Mouse (Mus musculus): ENCODE measurements around the gene Rab3d. TPM values are rescaled to one million over a fixed set of nuclear protein-coding genes. Genes with fewer than 3 reads are reported as not detected.
"Not testable (repeated sequence)": the region's sequence is repeated elsewhere in the genome, so short reads cannot be mapped to it uniquely, and the experiment has no call there.

The Rab3d gene
- polyA plus RNA-seq, 1 experiment from 2014 or later: 14.2 TPM

- H3K9ac ChIP-seq (replicated peaks; ENCODE audit: low read length): no peak overlapping the region
- H3K27ac ChIP-seq (ENCODE audit: low read length): no peak overlapping the region
- no peaks in the 10 kb centered on the region for H3K4me1 ChIP-seq (ENCODE audit: insufficient read depth, low read length)
- no peaks in the 10 kb centered on the region for H3K36me3 ChIP-seq (ENCODE audit: insufficient read depth, low read length)
- H3K4me3 ChIP-seq (ENCODE audit: low read length): no peak overlapping the region
- 58% methylated on average over 4 of the region's 4 CpGs for WGBS
- peaks cover 3% of the 10 kb centered on the region; the same call in 1 of the 2 replicates for H3K9me3 ChIP-seq (ENCODE audit: low read length)
- no peak for ATAC-seq (ENCODE audit: low FRiP score, low TSS enrichment)
- no peak overlapping the region for H3K4me2 ChIP-seq (replicated peaks; ENCODE audit: low read depth, low read length)
- H3K27me3 ChIP-seq (ENCODE audit: insufficient read depth, low read length): no peaks in the 10 kb centered on the region
Observed at GRCm38 (mm10) chr9:21872204-21872603, 45.8 kb downstream of the Rab3d start.

- ATAC-seq (ENCODE audit: low FRiP score, low TSS enrichment): peak; percentile 37; the same call in 1 of the 2 replicates
- 14% methylated on average over 20 of the region's 20 CpGs for WGBS
- H3K4me3 ChIP-seq (ENCODE audit: low read length): 0 out of 2 replicates have a peak overlapping the region, but pooled peaks have one; percentile 11
Observed at GRCm38 (mm10) chr9:21870879-21871524, 47.0 kb downstream of the Rab3d start.

GRCm38 (mm10) chr9:21869290-21869689 lies 48.7 kb downstream of the Rab3d start:
- not testable (repeated sequence) for H3K27me3 ChIP-seq (ENCODE audit: insufficient read depth, low read length); H3K4me3 ChIP-seq (ENCODE audit: low read length); H3K27ac ChIP-seq (ENCODE audit: low read length); H3K4me1 ChIP-seq (ENCODE audit: insufficient read depth, low read length); H3K4me2 ChIP-seq (replicated peaks; ENCODE audit: low read depth, low read length); H3K9ac ChIP-seq (replicated peaks; ENCODE audit: low read length); H3K36me3 ChIP-seq (ENCODE audit: insufficient read depth, low read length); ATAC-seq (ENCODE audit: low FRiP score, low TSS enrichment); H3K9me3 ChIP-seq (ENCODE audit: low read length)
- WGBS: 58% methylated on average over 7 of the region's 7 CpGs

More at GRCm38 (mm10) chr9:21870879-21871524, 47.0 kb downstream of the Rab3d start:
- H3K4me2 ChIP-seq (replicated peaks; ENCODE audit: low read depth, low read length): peak overlapping the region; percentile 39
- H3K4me1 ChIP-seq (ENCODE audit: insufficient read depth, low read length): peaks cover 2% of the 10 kb centered on the region; the same call in 1 of the 2 replicates
- no peaks in the 10 kb centered on the region for H3K27me3 ChIP-seq (ENCODE audit: insufficient read depth, low read length)
- H3K27ac ChIP-seq (ENCODE audit: low read length): no peak overlapping the region
- no peaks in the 10 kb centered on the region for H3K9me3 ChIP-seq (ENCODE audit: low read length)
- H3K9ac ChIP-seq (replicated peaks; ENCODE audit: low read length): no peak overlapping the region
- no peaks in the 10 kb centered on the region for H3K36me3 ChIP-seq (ENCODE audit: insufficient read depth, low read length)

- Histone ChIP-seq H3K27ac (ENCODE audit: low read length) (no peak overlapping the region), H3K4me1 (ENCODE audit: insufficient read depth, low read length) (peaks cover 2% of the 10 kb centered on the region; the same call in 1 of the 2 replicates), H3K27me3 (ENCODE audit: insufficient read depth, low read length) (no peaks in the 10 kb centered on the region), H3K4me3 (ENCODE audit: low read length) (no peak overlapping the region), H3K4me2 (replicated peaks; ENCODE audit: low read depth, low read length) (no peak overlapping the region), H3K9me3 (ENCODE audit: low read length) (no peaks in the 10 kb centered on the region), H3K9ac (replicated peaks; ENCODE audit: low read length) (no peak overlapping the region), H3K36me3 (ENCODE audit: insufficient read depth, low read length) (no peaks in the 10 kb centered on the region)
- WGBS: 70% methylated on average over 3 of the region's 3 CpGs
- ATAC-seq (ENCODE audit: low FRiP score, low TSS enrichment): no peak
Observed at GRCm38 (mm10) chr9:21867726-21868125, 50.3 kb downstream of the Rab3d start.

GRCm38 (mm10) chr9:21866641-21867040 lies 51.4 kb downstream of the Rab3d start:
- H3K27me3 ChIP-seq (ENCODE audit: insufficient read depth, low read length): no peaks in the 10 kb centered on the region
- no peak overlapping the region; the same call in 1 of the 2 replicates for H3K27ac ChIP-seq (ENCODE audit: low read length)
- WGBS: 33% methylated on average over 2 of the region's 2 CpGs
- no peak overlapping the region for H3K4me3 ChIP-seq (ENCODE audit: low read length)
- H3K4me1 ChIP-seq (ENCODE audit: insufficient read depth, low read length): peaks cover 2% of the 10 kb centered on the region; the same call in 1 of the 2 replicates
- H3K4me2 ChIP-seq (replicated peaks; ENCODE audit: low read depth, low read length): no peak overlapping the region
- no peak overlapping the region for H3K9ac ChIP-seq (replicated peaks; ENCODE audit: low read length)
- H3K9me3 ChIP-seq (ENCODE audit: low read length): peaks cover 4% of the 10 kb centered on the region; the same call in 1 of the 2 replicates
- H3K36me3 ChIP-seq (ENCODE audit: insufficient read depth, low read length): no peaks in the 10 kb centered on the region
- ATAC-seq (ENCODE audit: low FRiP score, low TSS enrichment): no peak

GRCm38 (mm10) chr9:21865673-21866398 lies 52.2 kb downstream of the Rab3d start:
- Histone ChIP-seq H3K4me1 (ENCODE audit: insufficient read depth, low read length) (peaks cover 2% of the 10 kb centered on the region; the same call in 1 of the 2 replicates), H3K9ac (replicated peaks; ENCODE audit: low read length) (no peak overlapping the region), H3K27me3 (ENCODE audit: insufficient read depth, low read length) (no peaks in the 10 kb centered on the region), H3K27ac (ENCODE audit: low read length) (no peak overlapping the region), H3K4me2 (replicated peaks; ENCODE audit: low read depth, low read length) (no peak overlapping the region), H3K36me3 (ENCODE audit: insufficient read depth, low read length) (no peaks in the 10 kb centered on the region), H3K9me3 (ENCODE audit: low read length) (peaks cover 4% of the 10 kb centered on the region; the same call in 1 of the 2 replicates), H3K4me3 (ENCODE audit: low read length) (no peak overlapping the region)
- WGBS: 76% methylated on average over 5 of the region's 5 CpGs
- no peak; the same call in 1 of the 2 replicates for ATAC-seq (ENCODE audit: low FRiP score, low TSS enrichment)

- no peak overlapping the region for H3K9ac ChIP-seq (replicated peaks; ENCODE audit: low read length)
- peaks cover 7% of the 10 kb centered on the region for H3K4me1 ChIP-seq (ENCODE audit: insufficient read depth, low read length)
- H3K36me3 ChIP-seq (ENCODE audit: insufficient read depth, low read length): no peaks in the 10 kb centered on the region
- 71% methylated on average over 1 of the region's 1 CpGs for WGBS
- H3K4me3 ChIP-seq (ENCODE audit: low read length): no peak overlapping the region
- H3K4me2 ChIP-seq (replicated peaks; ENCODE audit: low read depth, low read length): no peak overlapping the region
- ATAC-seq (ENCODE audit: low FRiP score, low TSS enrichment): no peak
- no peaks in the 10 kb centered on the region for H3K27me3 ChIP-seq (ENCODE audit: insufficient read depth, low read length)
- peaks cover 4% of the 10 kb centered on the region; the same call in 1 of the 2 replicates for H3K9me3 ChIP-seq (ENCODE audit: low read length)
- H3K27ac ChIP-seq (ENCODE audit: low read length): no peak overlapping the region
Observed at GRCm38 (mm10) chr9:21862181-21862580, 55.8 kb downstream of the Rab3d start.

- H3K9me3 ChIP-seq (ENCODE audit: low read length); H3K27me3 ChIP-seq (ENCODE audit: insufficient read depth, low read length); H3K9ac ChIP-seq (replicated peaks; ENCODE audit: low read length); H3K27ac ChIP-seq (ENCODE audit: low read length); H3K4me3 ChIP-seq (ENCODE audit: low read length); H3K4me1 ChIP-seq (ENCODE audit: insufficient read depth, low read length); H3K36me3 ChIP-seq (ENCODE audit: insufficient read depth, low read length); ATAC-seq (ENCODE audit: low FRiP score, low TSS enrichment); H3K4me2 ChIP-seq (replicated peaks; ENCODE audit: low read depth, low read length): not testable (repeated sequence)
- WGBS: 57% methylated on average over 6 of the region's 6 CpGs
Observed at GRCm38 (mm10) chr9:21860349-21860748, 57.6 kb downstream of the Rab3d start.

- H3K4me2 ChIP-seq (replicated peaks; ENCODE audit: low read depth, low read length): no peak overlapping the region
- peaks cover 4% of the 10 kb centered on the region; the same call in 1 of the 2 replicates for H3K9me3 ChIP-seq (ENCODE audit: low read length)
- no peaks in the 10 kb centered on the region for H3K36me3 ChIP-seq (ENCODE audit: insufficient read depth, low read length)
- H3K4me1 ChIP-seq (ENCODE audit: insufficient read depth, low read length): peaks cover 5% of the 10 kb centered on the region; the same call in 1 of the 2 replicates
- H3K27ac ChIP-seq (ENCODE audit: low read length): no peak overlapping the region
- WGBS: 81% methylated on average over 3 of the region's 3 CpGs
- no peaks in the 10 kb centered on the region for H3K27me3 ChIP-seq (ENCODE audit: insufficient read depth, low read length)
- H3K9ac ChIP-seq (replicated peaks; ENCODE audit: low read length): no peak overlapping the region
- H3K4me3 ChIP-seq (ENCODE audit: low read length): no peak overlapping the region
- ATAC-seq (ENCODE audit: low FRiP score, low TSS enrichment): no peak
Observed at GRCm38 (mm10) chr9:21859606-21860005, 58.4 kb downstream of the Rab3d start.

- no peak overlapping the region for H3K4me2 ChIP-seq (replicated peaks; ENCODE audit: low read depth, low read length)
- no peaks in the 10 kb centered on the region for H3K27me3 ChIP-seq (ENCODE audit: insufficient read depth, low read length)
- 15% methylated on average over 6 of the region's 6 CpGs for WGBS
- ATAC-seq (ENCODE audit: low FRiP score, low TSS enrichment): peak; percentile 79
- peaks cover 5% of the 10 kb centered on the region; the same call in 1 of the 2 replicates for H3K4me1 ChIP-seq (ENCODE audit: insufficient read depth, low read length)
- peak overlapping the region; percentile 64 for H3K27ac ChIP-seq (ENCODE audit: low read length)
- H3K36me3 ChIP-seq (ENCODE audit: insufficient read depth, low read length): no peaks in the 10 kb centered on the region
- H3K9me3 ChIP-seq (ENCODE audit: low read length): peaks cover 4% of the 10 kb centered on the region; the same call in 1 of the 2 replicates
- H3K4me3 ChIP-seq (ENCODE audit: low read length): no peak overlapping the region
- no peak overlapping the region for H3K9ac ChIP-seq (replicated peaks; ENCODE audit: low read length)
Observed at GRCm38 (mm10) chr9:21858084-21858483, 59.9 kb downstream of the Rab3d start.
